Mouse (Mus musculus): ENCODE results near the gene Tapt1. TPM values are rescaled to one million over a fixed set of nuclear protein-coding genes. Genes with fewer than 3 reads are reported as not detected.
"Not testable (repeated sequence)": the region's sequence is repeated elsewhere in the genome, so short reads cannot be mapped to it uniquely, and the experiment has no call there.

The Tapt1 gene
- polyA plus RNA-seq, 1 experiment from 2014 or later: 35.6 TPM

- Histone ChIP-seq H3K27ac (replicated peaks) (no peak overlapping the region), H3K27me3 (no peaks in the 10 kb centered on the region), H3K4me1 (0 out of 2 replicates have a peak, but pooled peaks cover 9% of the 10 kb centered on the region), H3K9me3 (no peaks in the 10 kb centered on the region), H3K36me3 (no peaks in the 10 kb centered on the region), H3K9ac (replicated peaks) (no peak overlapping the region), H3K4me2 (replicated peaks) (no peak overlapping the region), H3K4me3 (no peak overlapping the region)
- ATAC-seq (ENCODE audit: low FRiP score, low read depth): no peak
- 90% methylated on average over 3 of the region's 3 CpGs for whole genome bisulfite sequencing
Measured at GRCm38 (mm10) chr5:44147732-44148131, 78.7 kb downstream of the Tapt1 start.

DNA sequence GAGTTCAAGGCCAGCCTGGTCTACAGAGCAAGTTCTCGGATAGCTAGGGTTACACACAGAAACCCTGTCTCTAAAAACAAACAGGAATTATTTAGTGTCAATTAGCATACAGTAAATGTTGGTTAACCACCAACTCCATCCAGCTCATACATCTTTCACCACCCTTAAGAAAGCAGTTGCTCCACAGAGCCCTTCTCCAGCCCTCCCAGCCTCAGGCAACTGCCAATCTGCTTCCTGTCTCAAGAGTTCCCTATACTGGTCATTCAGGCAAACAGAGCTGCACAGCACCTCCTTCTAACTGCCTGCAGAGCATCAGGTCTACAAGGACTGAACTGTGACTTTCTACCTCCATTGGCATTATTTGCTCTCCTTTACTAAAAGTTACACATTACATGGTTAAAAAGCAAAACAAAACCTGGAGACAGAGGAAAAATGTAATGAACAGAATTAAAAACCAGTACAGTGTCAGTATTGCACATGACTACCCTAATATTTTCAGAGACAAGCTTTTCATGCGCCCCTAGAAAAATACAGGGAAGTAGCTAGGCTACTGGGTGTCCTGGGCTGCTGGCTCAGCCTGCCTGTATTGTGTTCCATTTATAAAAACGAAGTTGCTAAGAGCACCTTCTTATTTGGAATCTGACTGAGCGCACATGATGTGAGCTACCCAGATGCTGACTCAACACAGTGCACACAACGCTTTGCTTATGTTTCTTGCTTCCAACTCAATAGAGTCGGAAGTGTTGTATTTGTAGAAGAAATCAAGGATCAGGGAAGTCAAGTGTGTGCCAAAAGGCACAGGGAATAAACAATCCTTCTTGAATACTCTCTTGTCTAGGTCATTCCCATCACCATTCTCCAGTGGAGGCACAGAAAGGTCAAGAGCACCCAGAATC is 79.7 kb downstream of the Tapt1 start:
- Histone ChIP-seq H3K9me3 (no peaks in the 10 kb centered on the region), H3K4me2 (replicated peaks) (no peak overlapping the region), H3K4me3 (no peak overlapping the region), H3K4me1 (0 out of 2 replicates have a peak, but pooled peaks cover 9% of the 10 kb centered on the region), H3K36me3 (no peaks in the 10 kb centered on the region), H3K27me3 (no peaks in the 10 kb centered on the region), H3K9ac (replicated peaks) (no peak overlapping the region), H3K27ac (replicated peaks) (no peak overlapping the region)
- 83% methylated on average over 6 of the region's 6 CpGs for WGBS
- no peak for ATAC-seq (ENCODE audit: low FRiP score, low read depth)

DNA sequence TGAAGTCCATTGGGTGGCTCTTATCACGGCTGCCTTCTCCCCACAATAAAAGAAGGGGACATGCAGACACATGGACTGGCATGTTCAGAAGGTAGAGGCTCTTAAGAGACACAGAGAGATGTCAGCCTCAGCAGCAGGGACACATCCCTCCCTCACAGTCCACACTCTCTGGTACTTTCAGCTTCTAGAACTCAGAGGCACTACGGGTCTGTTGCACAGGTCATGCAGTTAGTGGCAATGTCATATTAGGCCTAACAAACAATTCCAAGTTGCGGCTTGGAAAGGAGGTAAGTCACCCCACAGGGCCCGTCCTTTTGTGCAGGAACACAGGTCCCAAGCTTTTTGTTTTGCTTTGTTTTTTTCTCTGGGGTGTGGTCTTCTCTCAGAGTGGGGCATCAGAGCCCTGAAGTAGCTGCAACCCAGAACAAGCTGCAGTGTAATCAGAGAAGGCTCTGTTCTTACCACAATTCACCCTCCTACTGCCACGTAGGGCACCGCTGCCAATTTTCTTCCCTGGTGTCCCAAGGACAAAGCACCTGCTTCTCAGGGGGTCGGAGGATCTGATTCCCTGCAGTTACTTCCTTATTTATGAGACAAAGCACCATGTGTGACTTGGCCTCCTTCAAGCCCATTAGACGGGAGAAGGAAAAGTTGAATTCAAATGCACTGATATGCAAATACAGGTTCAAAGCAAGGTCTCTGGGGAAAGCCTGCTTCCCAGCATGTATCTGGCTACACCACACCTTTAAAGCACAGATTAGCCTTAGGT is 82.8 kb downstream of the Tapt1 start:
- H3K27ac ChIP-seq (replicated peaks): no peak overlapping the region
- WGBS: 26% methylated on average over 8 of the region's 8 CpGs
- H3K4me3 ChIP-seq: no peak overlapping the region
- H3K4me1 ChIP-seq: 0 out of 2 replicates have a peak, but pooled peaks cover 9% of the 10 kb centered on the region
- no peak overlapping the region for H3K4me2 ChIP-seq (replicated peaks)
- H3K9ac ChIP-seq (replicated peaks): no peak overlapping the region
- H3K36me3 ChIP-seq: no peaks in the 10 kb centered on the region
- no peak for ATAC-seq (ENCODE audit: low FRiP score, low read depth)
- H3K27me3 ChIP-seq: no peaks in the 10 kb centered on the region
- no peaks in the 10 kb centered on the region for H3K9me3 ChIP-seq

DNA sequence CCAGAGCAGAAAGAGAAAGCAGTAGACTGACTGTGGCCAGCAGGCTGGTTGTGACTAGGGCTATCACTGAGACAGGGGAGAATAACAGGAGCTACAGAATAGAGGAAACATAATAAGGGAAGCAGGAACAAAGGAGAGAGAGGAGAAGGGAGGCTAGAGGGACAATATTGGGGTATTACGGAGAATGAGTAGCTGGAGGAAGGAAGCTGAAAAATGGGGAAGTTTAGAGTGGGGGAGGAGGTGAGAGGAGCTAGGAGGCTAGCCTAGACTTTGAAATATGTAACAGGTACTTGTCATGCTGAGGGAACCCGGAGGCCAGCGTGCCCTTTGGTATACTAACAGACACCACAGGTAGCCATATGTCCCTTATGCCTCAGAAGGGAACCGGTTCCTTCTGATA is 98.9 kb downstream of the Tapt1 start:
- no peak overlapping the region for H3K4me3 ChIP-seq
- H3K4me2 ChIP-seq (replicated peaks): no peak overlapping the region
- H3K9ac ChIP-seq (replicated peaks): no peak overlapping the region
- WGBS: 81% methylated on average over 4 of the region's 4 CpGs
- H3K9me3 ChIP-seq: no peaks in the 10 kb centered on the region
- H3K27ac ChIP-seq (replicated peaks): no peak overlapping the region
- H3K27me3 ChIP-seq: no peaks in the 10 kb centered on the region
- no peak for ATAC-seq (ENCODE audit: low FRiP score, low read depth)
- H3K36me3 ChIP-seq: no peaks in the 10 kb centered on the region
- no peaks in the 10 kb centered on the region for H3K4me1 ChIP-seq

- not testable (repeated sequence) for H3K36me3 ChIP-seq; H3K9me3 ChIP-seq; H3K4me1 ChIP-seq; H3K4me3 ChIP-seq; H3K27ac ChIP-seq (replicated peaks); H3K4me2 ChIP-seq (replicated peaks); H3K27me3 ChIP-seq; H3K9ac ChIP-seq (replicated peaks); ATAC-seq (ENCODE audit: low FRiP score, low read depth)
- 87% methylated on average over 8 of the region's 8 CpGs for WGBS
Measured at GRCm38 (mm10) chr5:44126574-44126973, 99.9 kb downstream of the Tapt1 start.

Other genes with a start within 250 kb of the Tapt1 start
- gene Fgfbp1, start 244.8 kb downstream of the Tapt1 start, polyA plus RNA-seq (2016; fragmentation: Nextera tagmentation; extraction: Ambion mirVana): 0.80 and 0.97 TPM in 2 replicates
- 110 and 123 TPM in 2 replicates for gene Prom1, start 124.6 kb downstream of the Tapt1 start, polyA plus RNA-seq (2016; fragmentation: Nextera tagmentation; extraction: Ambion mirVana)